8 mouse cellular contexts compared by ENCODE assay signal in the genomic region with DNA sequence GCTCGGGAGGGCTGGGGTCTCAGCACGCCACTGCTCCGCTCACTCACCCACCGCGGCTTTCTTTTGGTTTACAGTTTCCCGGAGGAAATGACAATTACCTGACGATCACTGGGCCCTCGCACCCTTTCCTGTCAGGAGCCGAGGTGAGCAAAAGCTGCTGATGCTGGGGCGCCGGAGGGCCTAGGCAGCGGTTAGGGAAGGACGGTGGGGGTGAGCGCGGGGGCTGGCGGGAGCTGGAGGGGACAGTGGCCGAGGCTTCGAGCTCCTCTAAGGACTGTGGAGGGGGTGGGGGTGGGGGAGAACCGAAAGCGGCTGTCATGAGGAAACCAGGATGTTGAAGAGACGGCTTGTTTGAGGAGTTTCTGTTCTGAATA. TPM values are rescaled to one million over a fixed set of nuclear protein-coding genes. Genes with fewer than 3 reads are reported as not detected.
DNase-seq lines count a peak whose midpoint lies in the region; ATAC-seq and TF ChIP-seq lines count a peak whose summit lies in the region.

No protein-coding gene starts in this region.

- TF ChIP-seq POLR2A in bone marrow, adult 2 months (IDR thresholded peaks at IDR 0.05; ENCODE audit: borderline replicate concordance, control insufficient read depth, low read depth, low read length) = no peak

- peaks cover 9% of the 10 kb centered on the region for H3K36me3 ChIP-seq in heart, postnatal 0 days (replicated peaks; ENCODE audit: control insufficient read depth, insufficient read depth, low read length)
- H3K36me3 ChIP-seq in hindbrain, embryonic 13.5 days = peaks cover 12% of the 10 kb centered on the region
- peaks cover 13% of the 10 kb centered on the region for H3K36me3 ChIP-seq in midbrain, embryonic 13.5 days

- no peak for TF ChIP-seq CTCF in heart, postnatal 0 days (IDR thresholded peaks at IDR 0.05; ENCODE audit: low read depth)
- TF ChIP-seq CTCF in bone marrow, adult 2 months (IDR thresholded peaks at IDR 0.05; ENCODE audit: control insufficient read depth, insufficient read depth, low read length) = no peak

- 1% methylated on average over 21 of the region's 21 CpGs for WGBS in heart, postnatal 0 days
- under 1% methylated on average over 21 of the region's 21 CpGs for WGBS in bone marrow, adult 2 months
- 1% methylated on average over 21 of the region's 21 CpGs for WGBS in hindbrain, embryonic 13.5 days
- WGBS in midbrain, embryonic 13.5 days = under 1% methylated on average over 21 of the region's 21 CpGs

- no peaks in the 10 kb centered on the region for H3K9me3 ChIP-seq in heart, postnatal 0 days (replicated peaks; ENCODE audit: control insufficient read depth, low read length)
- no peaks in the 10 kb centered on the region for H3K9me3 ChIP-seq in hindbrain, embryonic 13.5 days
- H3K9me3 ChIP-seq in midbrain, embryonic 13.5 days = no peaks in the 10 kb centered on the region

- peak overlapping the region; percentile 88 for H3K4me3 ChIP-seq in heart, postnatal 0 days (ENCODE audit: low read depth, low read length)
- peak overlapping the region; percentile 99 for H3K4me3 ChIP-seq in bone marrow, adult 2 months (replicated peaks; ENCODE audit: control insufficient read depth, low read depth, low read length)
- peak overlapping the region; percentile 81 for H3K4me3 ChIP-seq in hindbrain, embryonic 13.5 days
- H3K4me3 ChIP-seq in midbrain, embryonic 13.5 days (replicated peaks) = peak overlapping the region; percentile 90

- H3K4me2 ChIP-seq in heart, postnatal 0 days (ENCODE audit: low read depth, low read length) = peak overlapping the region; percentile 69
- H3K4me2 ChIP-seq in hindbrain, embryonic 13.5 days = peak overlapping the region; percentile 72
- H3K4me2 ChIP-seq in midbrain, embryonic 13.5 days (replicated peaks) = peak overlapping the region; percentile 75

- peak overlapping the region; percentile 86 for H3K9ac ChIP-seq in heart, postnatal 0 days (replicated peaks; ENCODE audit: low read depth, low read length)
- H3K9ac ChIP-seq in hindbrain, embryonic 13.5 days = peak overlapping the region; percentile 92
- H3K9ac ChIP-seq in midbrain, embryonic 13.5 days (replicated peaks) = peak overlapping the region; percentile 90

- peak; percentile 24 for DNase-seq in heart, postnatal 0 days (ENCODE audit: low spot score)
- DNase-seq in heart, postnatal 4 days = no peak
- DNase-seq in retina, postnatal 1 day = no peak
- no peak for DNase-seq in layer of hippocampus, postnatal 25 days (ENCODE audit: extremely low spot score in 1 of 2, low spot score in 1 of 2)
- no peak for DNase-seq in left cerebral cortex, adult 9 months (ENCODE audit: low spot score in 2 of 2)

- 0 out of 2 replicates have a peak, but pooled peaks have one; percentile 18 for ATAC-seq in heart, postnatal 0 days (ENCODE audit: insufficient read depth, low read depth)
- ATAC-seq in hindbrain, embryonic 13.5 days (ENCODE audit: low FRiP score) = peak; percentile 55
- peak; percentile 57 for ATAC-seq in midbrain, embryonic 13.5 days

- H3K4me1 ChIP-seq in heart, postnatal 0 days (ENCODE audit: control insufficient read depth, insufficient read depth) = no peaks in the 10 kb centered on the region
- H3K4me1 ChIP-seq in bone marrow, adult 2 months (ENCODE audit: control insufficient read depth, insufficient read depth, low read length) = no peaks in the 10 kb centered on the region
- peaks cover 13% of the 10 kb centered on the region for H3K4me1 ChIP-seq in hindbrain, embryonic 13.5 days (replicated peaks)
- peaks cover 17% of the 10 kb centered on the region for H3K4me1 ChIP-seq in midbrain, embryonic 13.5 days (replicated peaks)

- H3K27ac ChIP-seq in heart, postnatal 0 days (ENCODE audit: low read depth) = peak overlapping the region; percentile 87
- H3K27ac ChIP-seq in bone marrow, adult 2 months (ENCODE audit: control insufficient read depth, insufficient read depth, low read depth, low read length, poor library complexity) = peak overlapping the region; percentile 85
- peak overlapping the region; percentile 90 for H3K27ac ChIP-seq in hindbrain, embryonic 13.5 days
- peak overlapping the region; percentile 88 for H3K27ac ChIP-seq in midbrain, embryonic 13.5 days

- no peaks in the 10 kb centered on the region for H3K27me3 ChIP-seq in heart, postnatal 0 days (ENCODE audit: control insufficient read depth, insufficient read depth, low read length)
- no peaks in the 10 kb centered on the region for H3K27me3 ChIP-seq in hindbrain, embryonic 13.5 days
- no peaks in the 10 kb centered on the region for H3K27me3 ChIP-seq in midbrain, embryonic 13.5 days

- TF ChIP-seq EP300 in heart, postnatal 0 days (IDR thresholded peaks at IDR 0.05; ENCODE audit: low read depth) = no peak

RNA-seq across cellular contexts. Expression of a gene that starts 0.4 kb away (rescaled TPM):
- total RNA-seq in heart, postnatal 0 days (2014; rRNA removed; ENCODE audit: low replicate concordance) = 6.6 and 11.9 TPM in 2 replicates
- polyA plus RNA-seq in heart, postnatal 0 days (2015; fragmentation: Nextera tagmentation; extraction: Ambion mirVana) = 9.0 and 10.3 TPM in 2 replicates
- 10 to 100 TPM in 1 of 2 experiments, 1 to 10 TPM in 1; 8.9 to 10.6 TPM for total RNA-seq in heart, postnatal 4 days (2021)
- 6.7 and 7.9 TPM in 2 replicates for polyA plus RNA-seq in bone marrow, adult 2 months (2011; ENCODE audit: insufficient read depth, insufficient read length, low replicate concordance, missing spikeins)
- polyA plus RNA-seq in hindbrain, embryonic 13.5 days (2015; fragmentation: Nextera tagmentation; extraction: Ambion mirVana) = 57.4 and 61.8 TPM in 2 replicates
- 60.6 and 63.4 TPM in 2 replicates for polyA plus RNA-seq in midbrain, embryonic 13.5 days (2015; fragmentation: Nextera tagmentation; extraction: Ambion mirVana)
- 10 to 100 TPM; 36.0 to 38.2 TPM for total RNA-seq in layer of hippocampus, postnatal 25 days (2021)

RNA-seq across cellular contexts. Expression of a gene that starts 0.8 kb away (rescaled TPM):
- 30.1 and 63.3 TPM in 2 replicates for total RNA-seq in heart, postnatal 0 days (2014; rRNA removed; ENCODE audit: low replicate concordance)
- 21.8 and 22.0 TPM in 2 replicates for polyA plus RNA-seq in heart, postnatal 0 days (2015; fragmentation: Nextera tagmentation; extraction: Ambion mirVana)
- 10 to 100 TPM; 37.4 to 39.3 TPM for total RNA-seq in heart, postnatal 4 days (2021)
- polyA plus RNA-seq in bone marrow, adult 2 months (2011; ENCODE audit: insufficient read depth, insufficient read length, low replicate concordance, missing spikeins) = 8.3 and 25.6 TPM in 2 replicates
- 55.5 and 59.6 TPM in 2 replicates for polyA plus RNA-seq in hindbrain, embryonic 13.5 days (2015; fragmentation: Nextera tagmentation; extraction: Ambion mirVana)
- polyA plus RNA-seq in midbrain, embryonic 13.5 days (2015; fragmentation: Nextera tagmentation; extraction: Ambion mirVana) = 55.5 and 60.8 TPM in 2 replicates
- 10 to 100 TPM; 57.1 to 57.5 TPM for total RNA-seq in layer of hippocampus, postnatal 25 days (2021)

RNA-seq across cellular contexts. Expression of a gene that starts 22.2 kb away (rescaled TPM):
- 18.1 and 28.8 TPM in 2 replicates for total RNA-seq in heart, postnatal 0 days (2014; rRNA removed; ENCODE audit: low replicate concordance)
- polyA plus RNA-seq in heart, postnatal 0 days (2015; fragmentation: Nextera tagmentation; extraction: Ambion mirVana) = 12.9 and 13.0 TPM in 2 replicates
- 10 to 100 TPM; 73.8 to 76.4 TPM for total RNA-seq in heart, postnatal 4 days (2021)
- polyA plus RNA-seq in bone marrow, adult 2 months (2011; ENCODE audit: insufficient read depth, insufficient read length, low replicate concordance, missing spikeins) = 38.2 and 71.8 TPM in 2 replicates
- polyA plus RNA-seq in hindbrain, embryonic 13.5 days (2015; fragmentation: Nextera tagmentation; extraction: Ambion mirVana) = 42.4 and 43.8 TPM in 2 replicates
- polyA plus RNA-seq in midbrain, embryonic 13.5 days (2015; fragmentation: Nextera tagmentation; extraction: Ambion mirVana) = 46.5 and 50.4 TPM in 2 replicates
- 100 to 1,000 TPM; 104 to 123 TPM for total RNA-seq in layer of hippocampus, postnatal 25 days (2021)

RNA-seq across cellular contexts. Expression of a gene that starts 25.2 kb away (rescaled TPM):
- 11.4 and 16.0 TPM in 2 replicates for total RNA-seq in heart, postnatal 0 days (2014; rRNA removed; ENCODE audit: low replicate concordance)
- 14.1 and 14.8 TPM in 2 replicates for polyA plus RNA-seq in heart, postnatal 0 days (2015; fragmentation: Nextera tagmentation; extraction: Ambion mirVana)
- total RNA-seq in heart, postnatal 4 days (2021) = 10 to 100 TPM; 13.6 to 15.4 TPM
- 64.5 and 98.3 TPM in 2 replicates for polyA plus RNA-seq in bone marrow, adult 2 months (2011; ENCODE audit: insufficient read depth, insufficient read length, low replicate concordance, missing spikeins)
- polyA plus RNA-seq in hindbrain, embryonic 13.5 days (2015; fragmentation: Nextera tagmentation; extraction: Ambion mirVana) = 48.1 and 51.5 TPM in 2 replicates
- polyA plus RNA-seq in midbrain, embryonic 13.5 days (2015; fragmentation: Nextera tagmentation; extraction: Ambion mirVana) = 50.4 and 57.8 TPM in 2 replicates
- total RNA-seq in layer of hippocampus, postnatal 25 days (2021) = 10 to 100 TPM; 39.1 to 48.8 TPM

RNA-seq across cellular contexts. Expression of a gene that starts 48.8 kb away (rescaled TPM):
- total RNA-seq in heart, postnatal 0 days (2014; rRNA removed; ENCODE audit: low replicate concordance) = 4.6 TPM in 2 replicates
- 2.3 TPM in 2 replicates for polyA plus RNA-seq in heart, postnatal 0 days (2015; fragmentation: Nextera tagmentation; extraction: Ambion mirVana)
- total RNA-seq in heart, postnatal 4 days (2021) = 1 to 10 TPM; 6.1 to 6.4 TPM
- polyA plus RNA-seq in bone marrow, adult 2 months (2011; ENCODE audit: insufficient read depth, insufficient read length, low replicate concordance, missing spikeins) = 0.66 and 1.7 TPM in 2 replicates
- polyA plus RNA-seq in hindbrain, embryonic 13.5 days (2015; fragmentation: Nextera tagmentation; extraction: Ambion mirVana) = 46.2 and 49.5 TPM in 2 replicates
- polyA plus RNA-seq in midbrain, embryonic 13.5 days (2015; fragmentation: Nextera tagmentation; extraction: Ambion mirVana) = 56.6 and 56.9 TPM in 2 replicates
- 10 to 100 TPM; 44.9 to 48.8 TPM for total RNA-seq in layer of hippocampus, postnatal 25 days (2021)
